Mouse (Mus musculus): ENCODE results near the gene Olfr111.

DNA sequence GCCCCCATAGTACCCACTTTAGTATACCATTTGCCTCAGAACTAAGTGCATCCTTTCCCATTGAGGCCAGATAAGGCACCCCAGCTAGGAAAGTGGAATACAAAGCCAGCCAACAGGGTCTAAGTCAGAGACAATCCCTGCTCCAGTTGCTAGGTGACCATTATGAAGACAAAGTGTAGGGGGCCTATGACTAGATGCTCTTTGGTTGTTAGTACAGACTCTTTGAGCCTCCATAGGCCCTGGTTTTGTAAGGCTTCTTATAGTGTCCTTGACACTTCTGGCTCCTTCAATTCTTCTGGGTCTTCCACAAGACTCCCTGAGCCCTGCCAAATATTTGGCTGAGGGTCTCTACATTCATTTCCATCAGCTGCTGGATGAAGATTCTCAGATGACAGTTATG lies 61.5 kb downstream of the Olfr111 start, which contains the start of gene Olfr112:
- TF ChIP-seq POLR2A (IDR thresholded peaks at IDR 0.05; ENCODE audit: borderline replicate concordance, low read depth, low read length) (no peak), CTCF (IDR thresholded peaks at IDR 0.05; ENCODE audit: low read depth, low read length) (no peak)
